Mouse (Mus musculus) thymus, postnatal 14 days (tissue): Measurements from ENCODE around the gene Sppl2c.
A peak's percentile ranks its signal among the peaks of the same experiment; 100 is the strongest.
"Not testable (repeated sequence)": the region's sequence is repeated elsewhere in the genome, so short reads cannot be mapped to it uniquely, and the experiment has no call there.

ENCODE experiments used
- DNase-seq: peaks from one replicate; pipeline ENCODE4 v3.0.0; 2021

Sppl2c gene

GRCm38 (mm10) chr11:104197861-104198260 lies 11.7 kb downstream of the Sppl2c start:
- peak; percentile 12 for DNase-seq

GRCm38 (mm10) chr11:104203271-104203670 lies 17.1 kb downstream of the Sppl2c start:
- no peak for DNase-seq

DNA sequence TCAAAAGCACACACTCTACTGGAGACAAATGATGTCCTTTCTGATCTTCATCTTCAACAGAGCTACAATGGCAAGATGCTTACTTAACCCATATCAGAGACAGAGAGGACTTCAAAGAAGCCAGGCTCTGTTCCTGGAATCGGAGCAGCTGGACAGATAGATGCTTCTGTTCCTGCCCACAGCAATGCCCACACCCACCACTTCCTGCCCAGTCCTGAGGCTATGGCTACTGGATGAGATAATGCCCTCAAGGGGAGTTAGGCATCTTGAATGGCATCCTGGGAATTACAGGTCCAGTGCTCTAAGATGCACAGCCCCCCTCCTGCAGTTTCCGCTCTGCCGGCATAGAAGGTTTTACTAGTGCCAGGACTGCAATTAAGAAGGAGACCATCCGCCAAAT lies 20.4 kb downstream of the Sppl2c start:
- no peak for DNase-seq

DNA sequence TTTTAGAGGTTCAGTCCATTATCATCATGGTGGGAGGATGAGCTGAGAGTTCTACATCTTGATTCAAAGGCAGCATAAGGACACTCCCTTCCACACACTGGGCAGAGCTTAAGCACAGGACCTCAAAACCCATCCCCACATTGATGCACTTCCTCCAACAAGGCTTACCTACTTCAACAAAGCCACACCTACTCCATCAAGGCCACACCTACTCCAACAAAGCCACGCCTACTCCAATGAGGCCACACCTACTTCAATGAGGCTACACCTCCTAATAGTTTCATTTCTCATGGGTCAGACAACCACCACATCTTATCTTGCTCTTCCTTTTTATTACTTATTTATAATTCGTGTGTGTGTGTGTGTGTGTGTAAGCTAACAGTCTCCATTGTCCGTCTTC lies 22.9 kb downstream of the Sppl2c start:
- no peak for DNase-seq

GRCm38 (mm10) chr11:104211251-104211650 lies 25.1 kb downstream of the Sppl2c start:
- no peak for DNase-seq

DNA sequence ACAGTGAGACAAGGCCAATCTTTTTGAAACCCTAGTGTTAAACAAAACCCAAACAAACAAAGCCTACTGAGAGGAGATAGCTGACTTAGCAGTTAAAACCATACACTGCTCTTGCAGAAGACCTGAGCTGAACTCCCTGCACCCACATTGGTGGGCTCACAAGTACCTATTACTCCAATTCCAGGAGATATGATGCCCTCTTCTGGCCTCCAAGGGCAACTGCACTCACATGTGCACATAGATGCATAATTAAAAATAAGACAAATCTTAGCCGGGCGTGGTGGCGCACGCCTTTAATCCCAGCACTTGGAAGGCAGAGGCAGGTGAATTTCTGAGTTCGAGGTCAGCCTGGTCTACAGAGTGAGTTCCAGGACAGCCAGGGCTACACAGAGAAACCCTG lies 28.0 kb downstream of the Sppl2c start:
- DNase-seq, result not testable (repeated sequence)

- no peak for DNase-seq
Observed at GRCm38 (mm10) chr11:104218075-104218474, 31.9 kb downstream of the Sppl2c start.

GRCm38 (mm10) chr11:104220291-104220690 lies 34.2 kb downstream of the Sppl2c start:
- no peak for DNase-seq

GRCm38 (mm10) chr11:104221751-104222150 lies 35.6 kb downstream of the Sppl2c start:
- no peak for DNase-seq

GRCm38 (mm10) chr11:104223301-104223700 lies 37.2 kb downstream of the Sppl2c start:
- no peak for DNase-seq

DNA sequence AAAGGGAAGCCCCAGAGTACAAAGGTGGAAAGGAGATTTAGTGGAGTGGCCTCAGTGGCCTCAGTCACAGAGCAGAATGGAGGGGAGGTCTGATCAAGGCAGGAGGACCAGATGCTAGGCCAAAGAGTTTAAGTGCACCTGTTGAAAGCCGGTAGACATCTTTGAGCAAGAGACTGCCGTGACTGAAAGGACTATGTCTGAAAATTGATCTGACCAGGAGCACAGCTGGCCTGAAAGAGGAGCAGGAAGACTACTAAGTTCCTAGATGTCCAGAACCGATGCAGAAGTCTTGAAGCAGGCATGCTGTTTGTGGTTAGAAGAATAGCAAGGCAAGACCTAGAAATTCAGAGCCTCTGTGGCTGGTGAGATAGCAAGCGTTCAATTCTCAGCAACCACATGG lies 43.3 kb downstream of the Sppl2c start:
- DNase-seq, result no peak

DNA sequence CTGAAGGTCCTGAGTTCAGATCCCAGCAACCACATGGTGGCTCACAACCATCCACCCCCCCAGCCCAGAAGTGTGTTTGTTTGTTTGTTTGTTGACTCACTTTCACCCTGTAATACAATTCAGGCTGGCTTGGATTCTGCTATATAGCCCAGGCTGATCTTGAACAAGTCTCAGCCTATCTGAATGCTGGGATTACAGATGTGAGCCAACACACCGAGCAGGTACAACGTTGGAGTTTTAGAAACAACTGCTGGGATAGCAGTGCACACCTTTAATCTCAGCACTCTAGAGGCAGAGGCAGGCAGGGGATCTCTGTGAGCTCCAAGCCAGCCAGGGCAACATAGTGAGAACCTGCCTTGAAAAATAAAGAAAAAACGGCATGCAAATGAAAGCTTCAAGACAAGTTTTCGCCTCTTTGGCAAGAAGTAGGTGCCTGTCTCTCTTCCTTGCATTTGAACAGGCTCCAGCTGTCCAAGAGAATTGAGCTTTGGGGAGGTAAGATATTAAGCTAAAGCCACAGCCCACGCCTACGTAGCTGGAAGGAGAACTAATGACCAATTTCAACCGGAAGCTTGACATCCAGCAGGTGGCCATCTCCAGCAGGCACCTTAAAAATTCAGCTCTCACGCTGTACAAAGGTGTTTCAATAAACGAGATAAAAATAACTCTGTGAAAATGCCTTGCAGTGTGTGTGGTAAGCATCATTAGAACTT lies 44.1 kb downstream of the Sppl2c start:
- DNase-seq, result no peak

DNA sequence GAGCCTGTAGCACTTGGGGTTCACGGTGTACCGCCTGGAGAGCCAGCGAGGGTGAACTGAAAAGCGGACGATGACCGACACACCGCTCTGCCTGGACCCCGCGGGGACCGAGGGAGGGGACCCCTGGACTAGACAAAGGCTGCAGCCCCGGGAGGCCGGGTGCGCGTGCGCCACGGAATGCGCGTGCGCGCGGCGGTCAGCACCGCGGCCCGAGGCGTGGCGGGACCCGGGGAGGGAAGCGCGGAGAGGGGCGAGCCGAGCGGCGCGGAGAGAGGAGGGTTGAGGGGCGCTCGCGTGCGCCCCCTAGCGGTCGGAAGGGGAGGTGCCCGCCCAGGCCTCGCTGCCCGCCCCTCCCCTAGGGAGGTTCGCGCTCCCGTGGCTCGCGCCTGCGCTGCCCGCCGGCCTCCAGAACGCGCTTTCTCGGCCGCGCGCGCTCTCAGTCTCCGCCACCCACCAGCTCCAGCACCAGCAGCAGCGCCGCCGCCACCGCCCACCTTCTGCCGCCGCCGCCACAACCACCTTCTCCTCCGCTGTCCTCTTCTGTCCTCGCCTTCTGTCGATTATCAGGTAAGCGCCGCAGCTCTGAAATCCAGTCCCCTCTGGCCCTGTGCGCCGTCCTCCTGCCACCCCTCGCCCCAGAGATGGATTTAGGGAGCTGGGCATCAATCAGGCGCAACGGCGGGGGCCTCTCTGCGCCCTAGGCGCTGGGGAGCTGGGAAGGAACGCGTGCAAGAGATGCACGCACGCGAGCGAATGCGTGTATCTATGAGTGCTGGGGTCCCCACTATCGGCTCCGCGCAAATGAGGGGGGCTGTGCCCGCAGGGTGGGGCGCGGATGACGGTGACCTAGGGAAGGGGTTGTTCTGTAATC lies 45.1 kb downstream of the Sppl2c start, which contains the start of gene Mapt:
Gene Mapt (plus strand): TSS at position 350 of the 871 bp plus-strand sequence.
- peak; percentile 73 for DNase-seq

- DNase-seq, result peak; percentile 30
Observed at GRCm38 (mm10) chr11:104232141-104233061, 46.3 kb downstream of the Sppl2c start.

GRCm38 (mm10) chr11:104233101-104233500 lies 47.0 kb downstream of the Sppl2c start:
- DNase-seq, result no peak

- peak; percentile 9 for DNase-seq
Observed at GRCm38 (mm10) chr11:104233574-104234206, 47.6 kb downstream of the Sppl2c start.

- DNase-seq, result no peak
Observed at GRCm38 (mm10) chr11:104234680-104235079, 48.6 kb downstream of the Sppl2c start.

DNA sequence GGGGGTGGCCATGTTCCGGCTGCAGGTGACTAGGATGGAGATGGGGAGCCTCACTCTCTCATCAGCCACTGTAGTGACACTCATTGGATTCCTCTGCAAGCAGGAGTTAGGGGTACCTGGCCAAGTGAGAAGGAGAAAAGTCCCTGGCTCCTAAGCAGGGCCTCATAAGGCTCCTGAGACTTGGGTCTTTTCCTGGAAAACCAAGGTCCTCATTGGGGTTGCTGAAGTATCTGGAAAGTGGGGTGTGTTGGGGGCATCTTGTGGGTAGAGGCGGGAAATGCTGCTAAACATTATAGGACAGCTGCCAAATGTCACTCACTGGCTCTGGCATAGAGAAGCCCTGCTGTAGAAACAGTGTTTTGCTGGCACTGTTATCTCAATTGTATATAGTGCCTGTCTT lies 49.8 kb downstream of the Sppl2c start:
- no peak for DNase-seq

DNA sequence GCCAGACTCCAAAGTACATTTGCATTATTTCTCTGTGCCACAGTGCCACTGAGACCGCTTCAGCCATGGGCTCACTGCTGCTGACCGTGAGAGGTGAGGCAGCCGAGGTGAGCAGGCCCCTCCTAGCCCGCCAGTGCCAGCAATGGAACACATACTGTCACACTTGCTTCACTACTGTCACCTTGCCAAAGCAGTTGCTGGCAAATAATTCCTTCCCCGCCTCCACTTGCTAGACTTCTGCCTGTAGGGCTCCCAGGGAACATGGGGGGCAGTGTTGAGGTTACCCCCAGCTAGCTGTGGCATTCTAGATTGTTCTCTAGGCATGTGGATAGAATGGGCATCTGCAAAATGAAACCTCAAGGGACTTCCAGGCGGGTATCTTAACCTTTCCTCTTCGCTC lies 51.1 kb downstream of the Sppl2c start:
- no peak for DNase-seq

GRCm38 (mm10) chr11:104237958-104238747 lies 52.0 kb downstream of the Sppl2c start:
- DNase-seq, result no peak
